Mouse (Mus musculus) liver, embryonic 14.5 days (tissue): ENCODE data around the gene Fam122c.

ENCODE experiments used
- CTCF ChIP-seq: IDR thresholded peaks from 2 replicates; pipeline ENCODE4 v1.5.1; 2016; ENCODE audit warnings: antibody characterized with exemption, low read depth, control low read depth
- EP300 ChIP-seq: IDR thresholded peaks from 2 replicates; pipeline ENCODE4 v1.6.1; 2016; ENCODE audit warnings: antibody characterized with exemption, low read depth

DNA sequence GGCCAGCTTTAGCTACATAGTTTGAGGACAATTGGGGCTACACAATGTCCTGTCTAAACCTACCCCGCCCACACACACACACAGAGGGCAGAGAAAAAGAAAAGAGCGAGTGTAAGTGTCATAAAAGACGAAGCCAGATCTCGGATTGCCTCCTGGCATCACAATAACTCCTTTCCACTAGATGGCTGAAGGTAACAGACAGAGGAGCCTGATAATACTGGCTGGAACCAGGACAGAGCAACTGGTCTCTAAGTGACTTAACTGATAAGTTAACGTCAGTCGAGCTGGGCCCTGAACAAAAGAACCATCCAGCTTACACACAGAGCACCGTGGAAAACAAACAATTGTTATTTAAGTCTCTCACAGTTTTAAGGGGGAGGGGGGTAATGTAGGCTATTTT is 36.8 kb upstream of the Fam122c start:
- TF ChIP-seq EP300 (peak; percentile 49; the same call in 1 of the 2 replicates), CTCF (no peak)
